Mouse (Mus musculus) thymus, postnatal 36 days (tissue): ENCODE measurements around the gene Gm3285.

Experiments
- DNase-seq, 2 experiments: peaks; one replicate each; pipeline ENCODE4 v3.0.0; 2022; ENCODE audit warnings: mixed read lengths in 2 of 2

Gm3285 gene

DNA sequence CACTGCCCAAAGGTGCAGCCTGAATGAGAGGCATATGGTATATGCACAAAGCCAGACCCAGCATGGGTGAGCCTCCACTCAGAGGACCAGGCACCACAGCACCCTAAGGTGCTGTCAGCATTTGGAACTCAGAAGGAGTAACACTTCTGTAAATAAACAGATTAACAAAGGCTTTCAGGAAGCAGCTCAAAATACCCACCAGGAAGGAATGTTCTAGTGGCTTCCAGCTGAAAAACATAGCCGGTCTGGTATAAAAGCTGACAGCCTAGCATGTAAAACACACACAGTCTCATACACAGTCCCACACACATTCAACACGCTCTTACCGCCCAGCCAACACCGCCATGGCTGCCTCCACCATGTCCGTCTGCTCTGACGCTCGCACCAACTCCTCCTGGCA, at the start of gene Gm3285:
Gene Gm3285 (plus strand): TSS at position 301 of the 400 bp plus-strand sequence.
- no peak for DNase-seq

DNA sequence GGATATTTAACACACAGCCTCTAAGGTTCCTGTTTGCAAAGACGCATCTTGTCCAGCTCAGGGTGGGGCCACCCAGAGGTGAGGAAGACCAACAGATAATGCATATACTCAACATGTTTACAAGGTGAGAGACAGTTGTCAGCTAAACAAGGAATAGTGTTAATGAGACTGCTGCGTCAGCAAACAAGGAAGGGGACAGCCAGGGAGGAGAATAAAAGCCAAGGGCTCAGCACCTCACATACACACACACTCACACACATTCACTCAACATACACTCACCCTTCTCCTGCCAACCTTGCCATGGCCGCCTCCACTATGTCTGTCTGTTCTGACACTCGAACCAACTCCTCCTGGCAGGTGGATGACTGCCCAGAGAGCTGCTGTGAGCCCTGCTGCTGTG, 47.4 kb upstream of the Gm3285 start, which contains the start of gene Gm2696:
Gene Gm2696 (plus strand): TSS at position 301 of the 400 bp plus-strand sequence.
- no peak for DNase-seq

DNA sequence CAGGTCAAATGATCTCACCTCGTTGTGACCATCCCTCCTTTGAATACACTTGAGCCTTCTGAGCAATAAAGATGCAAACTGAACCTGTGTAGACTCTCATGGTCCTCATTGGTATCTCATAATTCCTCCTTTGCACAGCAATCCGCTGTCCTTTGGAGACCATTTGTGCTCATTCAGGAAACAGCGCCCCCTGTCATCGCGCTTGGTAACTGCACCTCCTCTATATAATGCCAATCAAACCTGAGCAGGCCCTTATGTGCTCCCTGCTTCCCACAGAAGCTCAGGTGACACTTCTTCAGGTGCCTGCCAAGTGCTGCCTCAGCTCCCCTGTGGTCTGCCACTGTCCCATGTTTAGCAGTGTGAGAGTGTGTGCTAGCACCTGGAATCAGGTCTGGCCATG, 46.3 kb upstream of the Gm3285 start:
- DNase-seq = peak; percentile 26 to 38

- no peak for DNase-seq
Observed at GRCm38 (mm10) chr10:77818523-77818922, 43.3 kb upstream of the Gm3285 start.

- no peak for DNase-seq
Observed at GRCm38 (mm10) chr10:77819203-77819602, 42.6 kb upstream of the Gm3285 start.

DNA sequence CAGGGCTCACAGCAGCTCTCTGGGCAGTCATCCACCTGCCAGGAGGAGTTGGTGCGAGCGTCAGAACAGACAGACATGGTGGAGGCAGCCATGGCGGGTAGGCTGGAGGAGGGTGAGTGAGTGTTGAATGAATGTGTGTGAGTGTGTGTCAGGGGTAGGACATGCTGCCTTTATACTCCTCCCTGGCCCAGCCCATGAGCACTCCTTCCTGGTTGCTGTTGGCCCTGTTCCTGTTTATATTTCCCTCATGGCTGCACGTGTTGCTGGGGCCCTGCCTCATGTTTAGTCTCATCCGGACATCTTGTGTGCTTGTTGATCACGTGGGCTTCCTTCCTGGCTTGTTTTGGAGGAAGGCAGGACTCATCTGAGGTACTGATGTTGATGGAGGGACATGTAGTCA, 34.8 kb upstream of the Gm3285 start, which contains the start of gene Krtap10-4:
Gene Krtap10-4 (minus strand): TSS at position 145 of the 400 bp plus-strand sequence.
- no peak for DNase-seq

DNA sequence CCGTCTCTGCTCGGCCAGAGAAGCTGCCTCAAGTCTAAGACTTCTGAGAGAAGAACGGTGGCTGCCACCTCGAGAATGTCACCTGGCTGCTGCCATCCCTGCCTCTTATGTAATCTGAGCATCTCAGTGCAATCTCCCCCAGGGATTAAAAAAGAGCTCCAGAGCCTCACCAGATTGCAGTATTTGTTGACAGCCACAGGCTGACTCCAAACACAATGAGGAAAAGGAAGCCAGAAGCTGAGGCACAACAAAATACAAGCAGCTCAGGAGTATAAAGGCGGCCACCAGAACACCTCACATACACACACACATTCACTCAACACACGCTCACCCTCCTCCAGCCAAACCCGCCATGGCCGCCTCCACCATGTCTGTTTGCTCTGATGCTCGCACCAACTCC, 26.1 kb upstream of the Gm3285 start, which contains the start of gene Krtap10-10:
Gene Krtap10-10 (plus strand): TSS at position 301 of the 400 bp plus-strand sequence.
- no peak for DNase-seq

- DNase-seq = no peak
Observed at GRCm38 (mm10) chr10:77839006-77839405, 22.8 kb upstream of the Gm3285 start.

GRCm38 (mm10) chr10:77846503-77846902, 15.3 kb upstream of the Gm3285 start, which contains the start of gene Gm36176:
TSS of gene Gm36176 (plus strand) at chr10:77846803.
- DNase-seq = no peak

- no peak for DNase-seq
Observed at GRCm38 (mm10) chr10:77846961-77847360, 14.8 kb upstream of the Gm3285 start.

- no peak for DNase-seq
Observed at GRCm38 (mm10) chr10:77847538-77847937, 14.2 kb upstream of the Gm3285 start.

DNA sequence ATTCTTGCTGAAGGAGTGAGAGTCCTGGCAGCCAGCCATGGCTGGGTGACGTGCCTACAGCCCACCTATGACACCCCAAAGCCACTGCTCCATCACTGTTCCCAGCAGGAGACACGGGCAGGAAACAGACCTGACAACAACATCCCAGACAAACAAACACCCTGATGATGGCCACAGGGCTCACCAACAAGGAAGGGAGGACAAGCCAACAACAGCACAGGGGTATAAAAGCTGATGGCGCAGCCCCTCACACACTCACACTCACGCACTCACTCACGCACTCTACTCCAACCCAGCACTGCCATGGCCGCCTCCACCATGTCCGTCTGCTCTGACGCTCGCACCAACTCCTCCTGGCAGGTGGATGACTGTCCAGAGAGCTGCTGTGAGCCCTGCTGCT, 9.2 kb upstream of the Gm3285 start, which contains the start of gene Gm10318:
Gene Gm10318 (plus strand): TSS at position 301 of the 400 bp plus-strand sequence.
- no peak for DNase-seq

- peak; percentile 53 to 60 for DNase-seq
Observed at GRCm38 (mm10) chr10:77864067-77864761, 2.4 kb downstream of the Gm3285 start.

- DNase-seq = no peak
Observed at GRCm38 (mm10) chr10:77864762-77865143, 3.0 kb downstream of the Gm3285 start.

DNA sequence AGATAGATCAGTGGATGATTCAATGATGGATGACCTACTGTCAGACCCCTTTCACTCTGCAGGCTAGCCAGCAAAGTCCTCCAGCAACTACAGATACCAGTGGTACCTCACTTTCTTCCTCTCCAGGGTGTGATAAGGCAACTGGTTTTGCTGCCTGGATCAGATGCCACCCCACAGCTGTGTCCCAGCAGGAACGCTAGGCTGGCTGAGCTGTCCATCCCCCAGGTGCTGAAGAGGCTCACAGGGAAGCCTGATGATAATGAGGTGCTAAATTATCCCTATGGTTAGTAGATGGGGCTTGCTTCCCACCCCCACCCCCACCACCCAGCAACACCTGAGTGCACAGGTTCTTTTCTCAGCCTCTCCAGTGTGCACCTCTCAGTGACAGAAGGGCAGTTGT, 5.8 kb downstream of the Gm3285 start:
- no peak for DNase-seq

- no peak for DNase-seq
Observed at GRCm38 (mm10) chr10:77869651-77870050, 7.9 kb downstream of the Gm3285 start.

DNA sequence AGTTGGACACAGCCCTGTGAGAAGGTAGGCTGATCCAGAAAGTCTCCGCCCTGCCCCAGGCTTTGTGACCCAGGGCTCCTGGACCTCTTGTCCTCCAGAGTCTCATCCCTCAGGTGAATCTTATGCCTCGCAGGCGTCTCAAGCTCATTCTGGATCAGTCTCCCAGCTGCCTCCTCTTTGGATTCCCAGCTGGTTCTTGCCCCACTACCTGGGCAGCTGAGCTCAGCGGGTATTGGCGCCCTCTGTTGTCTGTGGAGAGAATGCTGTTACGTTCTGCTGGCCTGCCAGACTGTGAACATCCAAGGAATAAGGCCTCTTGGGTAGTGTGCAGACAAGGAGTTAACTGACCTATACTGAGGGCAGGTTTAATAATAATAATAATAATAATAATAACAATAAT, 17.2 kb downstream of the Gm3285 start:
- DNase-seq = peak; percentile 19 to 26

DNA sequence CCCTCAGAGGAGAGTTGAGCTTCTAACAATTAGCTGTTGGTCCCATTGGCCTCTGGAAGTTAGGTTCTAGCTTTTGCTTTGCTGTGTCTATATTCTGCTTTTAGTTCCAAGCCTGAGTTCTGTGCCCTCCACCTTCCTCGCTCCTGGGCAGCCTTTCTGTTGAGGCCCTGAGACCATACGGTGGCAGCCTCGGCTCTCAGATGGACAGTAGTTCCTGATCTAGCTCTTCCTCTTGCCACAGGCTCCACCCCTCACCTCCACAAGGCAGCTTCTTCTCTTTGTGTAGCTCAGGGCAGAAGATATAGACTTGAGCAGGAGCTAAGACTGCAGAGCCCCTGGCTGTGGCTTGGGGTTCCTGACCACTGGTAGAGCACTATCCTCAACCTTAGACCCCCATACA, 18.5 kb downstream of the Gm3285 start:
- DNase-seq = no peak

GRCm38 (mm10) chr10:77882553-77882952, 20.8 kb downstream of the Gm3285 start:
- no peak for DNase-seq

- DNase-seq = no peak
Observed at GRCm38 (mm10) chr10:77886007-77886747, 24.4 kb downstream of the Gm3285 start.

- no peak for DNase-seq
Observed at GRCm38 (mm10) chr10:77890987-77891565, 29.3 kb downstream of the Gm3285 start.

GRCm38 (mm10) chr10:77895562-77895961, 33.8 kb downstream of the Gm3285 start:
- DNase-seq = no peak

GRCm38 (mm10) chr10:77900126-77900525, 38.4 kb downstream of the Gm3285 start:
- DNase-seq = no peak
